Mouse (Mus musculus) lung, embryonic 16.5 days (tissue): ENCODE measurements around the gene Atpif1. TPM values are rescaled to one million over a fixed set of nuclear protein-coding genes. Genes with fewer than 3 reads are reported as not detected.
"Not testable (repeated sequence)": the region's sequence is repeated elsewhere in the genome, so short reads cannot be mapped to it uniquely, and the experiment has no call there.

Experiments used
- ATAC-seq: fragments of 200-750 bp; cut with Nextera tagmentation; 2 replicates; pipeline ENCODE4 v1.8.0; 2017; ENCODE audit warnings: low read depth, mild to moderate bottlenecking, moderate library complexity
- H3K27ac ChIP-seq: fragments of 300-500 bp; sonication (generic); 2 replicates; pipeline ENCODE4 v1.5.1; 2014; ENCODE audit warnings: mild to moderate bottlenecking, control low read depth, low read length
- H3K27me3 ChIP-seq: fragments of 300-500 bp; sonication (generic); 2 replicates; pipeline ENCODE4 v1.6.1; 2014; ENCODE audit warnings: low read depth, low read length, mixed read lengths; ENCODE audit not compliant: control insufficient read depth, insufficient read depth
- H3K36me3 ChIP-seq: fragments of 300-500 bp; sonication (generic); 2 replicates; pipeline ENCODE4 v1.6.1; 2014; ENCODE audit warnings: low read length; ENCODE audit not compliant: control insufficient read depth, insufficient read depth
- H3K4me1 ChIP-seq: fragments of 300-500 bp; sonication (generic); replicated peaks from 2 replicates; pipeline ENCODE4 v1.6.1; 2014; ENCODE audit warnings: low read length, mixed read lengths; ENCODE audit not compliant: control insufficient read depth, insufficient read depth
- H3K4me2 ChIP-seq: fragments of 300-500 bp; sonication (generic); 2 replicates; pipeline ENCODE4 v1.6.1; 2014; ENCODE audit warnings: low read depth, low read length, control low read depth
- H3K4me3 ChIP-seq: fragments of 300-500 bp; sonication (generic); 2 replicates; pipeline ENCODE4 v1.5.1; 2014; ENCODE audit warnings: mild to moderate bottlenecking, low read length, control low read depth
- H3K9ac ChIP-seq: fragments of 300-500 bp; sonication (generic); 2 replicates; pipeline ENCODE4 v1.6.1; 2014; ENCODE audit warnings: low read length, control low read depth
- H3K9me3 ChIP-seq: fragments of 300-500 bp; sonication (generic); 2 replicates; pipeline ENCODE4 v1.6.1; 2016; ENCODE audit warnings: low read length; ENCODE audit not compliant: control insufficient read depth
- WGBS: fragments of 180-500 bp; shearing (Covaris S2); extraction: QIAGEN DNeasy Blood & Tissue Kit; methylation state at CpG from one replicate; pipeline ENCODE4 v1.1.7; 2014; 5-methylcytosine and 5-hydroxymethylcytosine counted together
- polyA plus RNA-seq: library from polyadenylated mRNA; unstranded; fragments of >200 nt; fragmentation: Nextera tagmentation; extraction: Ambion mirVana; gene quantifications from 2 replicates; pipeline ENCODE4 v1.2.1, GENCODE M21; 2015

Atpif1 gene
- polyA plus RNA-seq, 1 experiment from 2014 or later: 986 TPM

GRCm38 (mm10) chr4:132563261-132563660 lies 29.8 kb upstream of the Atpif1 start:
- Histone ChIP-seq H3K9me3 (no peaks in the 10 kb centered on the region), H3K4me2 (no peak overlapping the region), H3K4me1 (peaks cover 2% of the 10 kb centered on the region), H3K9ac (no peak overlapping the region), H3K27me3 (no peaks in the 10 kb centered on the region), H3K27ac (no peak overlapping the region), H3K36me3 (no peaks in the 10 kb centered on the region), H3K4me3 (no peak overlapping the region)
- ATAC-seq: no peak
- WGBS: 59% methylated on average over 3 of the region's 3 CpGs

DNA sequence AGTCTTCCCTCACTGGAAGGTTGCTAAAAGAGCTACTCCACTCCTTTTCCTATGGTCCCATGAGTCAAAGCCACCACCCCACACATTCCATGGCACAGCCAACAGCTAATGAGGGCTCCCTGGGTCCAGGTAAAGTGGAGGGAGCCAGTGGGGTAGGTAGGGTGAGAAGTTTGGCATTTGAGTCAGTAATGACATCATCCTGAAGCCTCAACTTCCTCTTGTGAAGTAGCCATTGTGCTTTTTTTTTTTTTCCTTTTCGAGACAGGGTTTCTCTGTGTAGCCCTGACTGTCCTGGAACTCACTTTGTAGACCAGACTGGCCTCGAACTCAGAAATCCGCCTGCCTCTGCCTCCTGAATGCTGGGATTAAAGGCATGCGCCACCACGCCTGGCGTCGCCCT lies 22.1 kb upstream of the Atpif1 start:
- H3K27me3 ChIP-seq, H3K9ac ChIP-seq, H3K4me1 ChIP-seq, H3K4me3 ChIP-seq, H3K4me2 ChIP-seq, H3K27ac ChIP-seq, H3K9me3 ChIP-seq, ATAC-seq: not testable (repeated sequence)
- WGBS: 88% methylated on average over 7 of the region's 7 CpGs
- H3K36me3 ChIP-seq: peaks cover 24% of the 10 kb centered on the region

DNA sequence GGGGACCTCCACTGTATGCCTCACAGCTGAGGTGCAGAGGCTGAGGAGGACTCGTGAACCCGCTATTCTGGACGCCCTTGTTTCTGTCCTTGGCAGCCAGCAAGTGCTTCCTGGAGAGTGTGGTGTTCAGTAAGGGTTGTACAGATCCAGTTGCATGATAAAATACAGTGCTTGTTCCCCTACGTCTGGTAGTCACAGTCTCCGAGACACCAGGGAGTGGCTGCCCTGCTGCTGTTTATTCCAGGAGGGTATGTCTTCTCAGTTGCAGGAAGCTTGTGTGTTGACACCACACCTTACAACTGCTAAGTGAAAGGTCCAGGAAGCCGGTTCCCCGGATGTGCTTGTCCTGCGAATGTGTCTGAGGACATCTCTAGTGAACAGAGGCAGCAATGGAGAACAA lies 21.2 kb upstream of the Atpif1 start:
- Histone ChIP-seq H3K9me3 (no peaks in the 10 kb centered on the region), H3K4me2 (no peak overlapping the region), H3K4me1 (no peaks in the 10 kb centered on the region), H3K4me3 (no peak overlapping the region), H3K9ac (no peak overlapping the region), H3K27me3 (no peaks in the 10 kb centered on the region), H3K36me3 (peaks cover 27% of the 10 kb centered on the region), H3K27ac (no peak overlapping the region)
- ATAC-seq: peak; percentile 14; the same call in 1 of the 2 replicates
- WGBS: 61% methylated on average over 8 of the region's 8 CpGs

DNA sequence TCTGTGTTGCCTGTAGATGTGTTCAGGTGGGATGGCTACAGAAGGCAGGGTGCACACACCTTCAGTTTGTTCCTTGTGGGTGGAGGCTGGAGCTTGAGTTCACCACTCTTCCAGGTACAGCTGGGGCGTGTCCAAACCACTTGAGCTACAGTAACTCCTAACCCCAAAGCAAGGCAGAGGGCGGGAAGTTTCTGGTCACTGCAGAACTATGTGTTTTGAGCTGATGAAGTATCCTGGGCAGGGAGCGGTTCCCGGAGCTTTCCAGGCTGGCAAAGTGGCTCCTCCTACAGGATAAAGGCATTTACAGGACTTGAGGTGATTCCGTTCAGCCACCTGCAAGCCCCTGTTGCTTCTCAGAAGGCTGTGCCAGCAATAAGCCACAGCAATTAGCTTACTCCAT lies 20.8 kb upstream of the Atpif1 start:
- WGBS: 55% methylated on average over 5 of the region's 5 CpGs
- Histone ChIP-seq H3K27me3 (no peaks in the 10 kb centered on the region), H3K4me2 (no peak overlapping the region), H3K27ac (no peak overlapping the region), H3K4me3 (no peak overlapping the region), H3K9me3 (no peaks in the 10 kb centered on the region), H3K4me1 (no peaks in the 10 kb centered on the region), H3K36me3 (peaks cover 32% of the 10 kb centered on the region), H3K9ac (no peak overlapping the region)
- ATAC-seq: peak; percentile 71

- H3K4me2 ChIP-seq: no peak overlapping the region
- no peaks in the 10 kb centered on the region for H3K27me3 ChIP-seq
- H3K9me3 ChIP-seq: no peaks in the 10 kb centered on the region
- peak; percentile 70; the same call in 1 of the 2 replicates for ATAC-seq
- no peak overlapping the region for H3K9ac ChIP-seq
- no peaks in the 10 kb centered on the region for H3K4me1 ChIP-seq
- H3K4me3 ChIP-seq: no peak overlapping the region
- peaks cover 60% of the 10 kb centered on the region for H3K36me3 ChIP-seq
- 21% methylated on average over 8 of the region's 8 CpGs for WGBS
- H3K27ac ChIP-seq: no peak overlapping the region
These were observed 12.4 kb upstream of the Atpif1 start for GRCm38 (mm10) chr4:132545851-132546250.

- 47% methylated on average over 1 of the region's 1 CpGs for WGBS
- no peaks in the 10 kb centered on the region for H3K27me3 ChIP-seq
- peaks cover 41% of the 10 kb centered on the region for H3K36me3 ChIP-seq
- H3K4me1 ChIP-seq: no peaks in the 10 kb centered on the region
- no peak overlapping the region for H3K4me3 ChIP-seq
- ATAC-seq: no peak
- no peaks in the 10 kb centered on the region for H3K9me3 ChIP-seq
- no peak overlapping the region for H3K4me2 ChIP-seq
- H3K9ac ChIP-seq: no peak overlapping the region
- no peak overlapping the region for H3K27ac ChIP-seq
These were observed 9.3 kb upstream of the Atpif1 start for GRCm38 (mm10) chr4:132542724-132543123.

DNA sequence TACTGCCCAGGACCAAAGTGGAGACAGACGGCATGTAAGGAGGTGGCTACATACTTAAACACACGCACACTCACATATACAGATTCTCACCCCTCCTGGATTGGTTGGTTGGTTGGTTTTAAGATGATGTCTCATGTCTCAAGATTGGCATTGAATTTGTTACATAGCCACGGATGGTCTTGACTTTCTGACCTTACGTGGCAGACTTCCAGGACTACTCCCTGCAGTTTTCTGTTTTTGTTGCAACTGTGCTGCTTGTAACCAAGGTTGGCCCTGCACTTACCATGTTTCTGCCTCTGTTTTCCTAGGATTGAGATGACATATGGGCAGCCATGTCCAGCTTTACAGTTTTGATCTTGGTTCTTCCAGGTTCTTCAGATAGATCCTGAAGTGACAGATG lies 8.0 kb upstream of the Atpif1 start:
- H3K9me3 ChIP-seq: no peaks in the 10 kb centered on the region
- H3K4me1 ChIP-seq: peaks cover 10% of the 10 kb centered on the region
- no peak overlapping the region for H3K4me3 ChIP-seq
- WGBS: 77% methylated on average over 4 of the region's 4 CpGs
- no peak for ATAC-seq
- H3K27ac ChIP-seq: no peak overlapping the region
- H3K36me3 ChIP-seq: peaks cover 33% of the 10 kb centered on the region
- H3K4me2 ChIP-seq: no peak overlapping the region
- no peak overlapping the region for H3K9ac ChIP-seq
- H3K27me3 ChIP-seq: no peaks in the 10 kb centered on the region

- Histone ChIP-seq H3K9ac (no peak overlapping the region), H3K27me3 (no peaks in the 10 kb centered on the region), H3K36me3 (peaks cover 24% of the 10 kb centered on the region), H3K9me3 (no peaks in the 10 kb centered on the region), H3K4me1 (peaks cover 19% of the 10 kb centered on the region), H3K4me3 (no peak overlapping the region), H3K4me2 (no peak overlapping the region), H3K27ac (no peak overlapping the region)
- 97% methylated on average over 5 of the region's 5 CpGs for whole genome bisulfite sequencing
- no peak for ATAC-seq
These were observed 6.0 kb upstream of the Atpif1 start for GRCm38 (mm10) chr4:132539481-132539880.

- H3K36me3 ChIP-seq: peaks cover 4% of the 10 kb centered on the region; the same call in 1 of the 2 replicates
- ATAC-seq: peak; percentile 84
- peak within 1 kb of the TSS; percentile 87 for H3K4me2 ChIP-seq
- H3K4me1 ChIP-seq: peaks cover 30% of the 10 kb centered on the region
- WGBS: under 1% methylated on average over 58 of the region's 60 CpGs
- H3K27me3 ChIP-seq: no peaks in the 10 kb centered on the region
- peak within 1 kb of the TSS; percentile 93 for H3K4me3 ChIP-seq
- no peaks in the 10 kb centered on the region for H3K9me3 ChIP-seq
- H3K27ac ChIP-seq: peak within 1 kb of the TSS; percentile 67
- H3K9ac ChIP-seq: peak within 1 kb of the TSS; percentile 93
These were observed 2.1 kb upstream of the Atpif1 start, which contains the start of gene Dnajc8 for GRCm38 (mm10) chr4:132535406-132536121. Gene Dnajc8, plus strand, starts transcription at chr4:132535550.
